Mouse (Mus musculus) stomach, postnatal 0 days (tissue): ENCODE measurements around the gene Kcne2. TPM values are rescaled to one million over a fixed set of nuclear protein-coding genes. Genes with fewer than 3 reads are reported as not detected.

Source experiments
- ATAC-seq: fragments of 200-750 bp; cut with Nextera tagmentation; 2 replicates; pipeline ENCODE4 v1.8.0; 2017; ENCODE audit not compliant: low FRiP score, low TSS enrichment
- DNase-seq: peaks from one replicate; pipeline ENCODE4 v3.0.0-alpha.2; 2016; ENCODE audit warnings: low spot score
- H3K27ac ChIP-seq: fragments of 300-500 bp; sonication (generic); replicated peaks from 2 replicates; pipeline ENCODE4 v1.5.1; 2014; ENCODE audit warnings: mild to moderate bottlenecking, control low read depth
- H3K27me3 ChIP-seq: fragments of 300-500 bp; sonication (generic); 2 replicates; pipeline ENCODE4 v1.6.1; 2014; ENCODE audit warnings: low read length; ENCODE audit not compliant: control insufficient read depth, insufficient read depth
- H3K36me3 ChIP-seq: fragments of 300-500 bp; sonication (generic); 2 replicates; pipeline ENCODE4 v1.6.1; 2014; ENCODE audit warnings: low read length, mixed read lengths; ENCODE audit not compliant: control insufficient read depth, insufficient read depth
- H3K4me1 ChIP-seq: fragments of 300-500 bp; sonication (generic); replicated peaks from 2 replicates; pipeline ENCODE4 v1.6.1; 2014; ENCODE audit warnings: antibody characterized with exemption; ENCODE audit not compliant: control insufficient read depth, insufficient read depth
- H3K4me2 ChIP-seq: fragments of 300-500 bp; sonication (generic); replicated peaks from 2 replicates; pipeline ENCODE4 v1.6.1; 2014; ENCODE audit warnings: low read depth, mild to moderate bottlenecking, control low read depth, moderate library complexity
- H3K4me3 ChIP-seq: fragments of 300-500 bp; sonication (generic); 2 replicates; pipeline ENCODE4 v1.5.1; 2014; ENCODE audit warnings: low read depth, low read length, control low read depth
- H3K9ac ChIP-seq: fragments of 300-500 bp; sonication (generic); 2 replicates; pipeline ENCODE4 v1.6.1; 2014; ENCODE audit warnings: mild to moderate bottlenecking, low read length, control low read depth, mixed read lengths
- H3K9me3 ChIP-seq: fragments of 300-500 bp; sonication (generic); 2 replicates; pipeline ENCODE4 v1.6.1; 2016; ENCODE audit warnings: low read length; ENCODE audit not compliant: control insufficient read depth
- CTCF ChIP-seq: IDR thresholded peaks from 2 replicates; pipeline ENCODE4 v1.5.1; 2016; ENCODE audit warnings: antibody characterized with exemption, low read depth, mild to moderate bottlenecking, moderate library complexity
- EP300 ChIP-seq: optimal IDR thresholded peaks from 2 replicates; pipeline ENCODE3; 2016; ENCODE audit warnings: antibody characterized with exemption
- WGBS: fragments of 180-500 bp; shearing (Covaris S2); extraction: QIAGEN DNeasy Blood & Tissue Kit; methylation state at CpG from one replicate; pipeline ENCODE4 v1.1.7; 2014; 5-methylcytosine and 5-hydroxymethylcytosine counted together
- polyA plus RNA-seq: library from polyadenylated mRNA; unstranded; fragments of >200 nt; fragmentation: Nextera tagmentation; extraction: Ambion mirVana; gene quantifications from 2 replicates; pipeline ENCODE4 v1.2.1, GENCODE M21; 2015

Gene Kcne2
- polyA plus RNA-seq, 1 experiment from 2014 or later, result 29.8 TPM

GRCm38 (mm10) chr16:92340612-92341511, 48.7 kb downstream of the Kcne2 start:
- H3K27me3 ChIP-seq, result no peaks in the 10 kb centered on the region
- ATAC-seq (peak; percentile 67), DNase-seq (peak; percentile 75)
- peak overlapping the region; percentile 17; the same call in 1 of the 2 replicates for H3K4me3 ChIP-seq
- H3K4me1 ChIP-seq, result no peaks in the 10 kb centered on the region
- no peaks in the 10 kb centered on the region for H3K9me3 ChIP-seq
- 0 out of 2 replicates have a peak overlapping the region, but pooled peaks have one; percentile 2 for H3K27ac ChIP-seq
- TF ChIP-seq EP300 (no peak), CTCF (peak; percentile 86)
- H3K9ac ChIP-seq, result no peak overlapping the region
- H3K4me2 ChIP-seq, result peak overlapping the region; percentile 46
- no peaks in the 10 kb centered on the region for H3K36me3 ChIP-seq
- 27% methylated on average over 27 of the region's 27 CpGs for WGBS

- no peak for TF ChIP-seq EP300
- no peak for TF ChIP-seq CTCF
- no peaks in the 10 kb centered on the region for H3K4me1 ChIP-seq
- no peaks in the 10 kb centered on the region for H3K36me3 ChIP-seq
- H3K27me3 ChIP-seq, result no peaks in the 10 kb centered on the region
- H3K9me3 ChIP-seq, result no peaks in the 10 kb centered on the region
- no peak overlapping the region for H3K27ac ChIP-seq
- ATAC-seq, result no peak
- no peak overlapping the region for H3K4me3 ChIP-seq
- DNase-seq, result no peak
- no peak overlapping the region for H3K4me2 ChIP-seq
- WGBS, result 41% methylated on average over 11 of the region's 11 CpGs
- no peak overlapping the region for H3K9ac ChIP-seq
Observed at GRCm38 (mm10) chr16:92345177-92345576, 53.0 kb downstream of the Kcne2 start.

GRCm38 (mm10) chr16:92346297-92346916, 54.2 kb downstream of the Kcne2 start:
- peak; percentile 56 for DNase-seq
- Histone ChIP-seq H3K9me3 (no peaks in the 10 kb centered on the region), H3K27me3 (no peaks in the 10 kb centered on the region), H3K4me2 (no peak overlapping the region), H3K36me3 (no peaks in the 10 kb centered on the region), H3K4me1 (no peaks in the 10 kb centered on the region), H3K27ac (no peak overlapping the region), H3K9ac (no peak overlapping the region), H3K4me3 (no peak overlapping the region)
- 70% methylated on average over 13 of the region's 13 CpGs for WGBS
- TF ChIP-seq EP300 (no peak), CTCF (no peak)
- peak; percentile 64 for ATAC-seq

Other genes with a start within 250 kb of the Kcne2 start
- 86.6 and 91.6 TPM in 2 replicates for gene Mrps6, start 234.1 kb upstream of the Kcne2 start, polyA plus RNA-seq
- gene Gm49711, start 234.1 kb upstream of the Kcne2 start, polyA plus RNA-seq, result 0.08 and 0.17 TPM in 2 replicates
- gene Slc5a3, start 234.1 kb upstream of the Kcne2 start, polyA plus RNA-seq, result 1.7 and 1.9 TPM in 2 replicates
- 119 and 122 TPM in 2 replicates for gene Smim11, start 8.9 kb downstream of the Kcne2 start, polyA plus RNA-seq
- not detected in 2 replicates for gene Fam243, start 29.1 kb downstream of the Kcne2 start, polyA plus RNA-seq
- gene Kcne1, start 67.1 kb downstream of the Kcne2 start, polyA plus RNA-seq, result 20.3 and 20.8 TPM in 2 replicates
- gene Rcan1, start 178.5 kb downstream of the Kcne2 start, polyA plus RNA-seq, result 24.8 and 28.6 TPM in 2 replicates
- 38.5 and 48.4 TPM in 2 replicates for gene Clic6, start 193.3 kb downstream of the Kcne2 start, polyA plus RNA-seq